Mouse (Mus musculus) gastrocnemius, adult 2 months (tissue): Measurements from ENCODE around the gene D13Ertd608e. TPM values are rescaled to one million over a fixed set of nuclear protein-coding genes. Genes with fewer than 3 reads are reported as not detected.
"Not testable (repeated sequence)": the region's sequence is repeated elsewhere in the genome, so short reads cannot be mapped to it uniquely, and the experiment has no call there.

Experiments
- DNase-seq: peaks from one replicate; pipeline ENCODE4 v3.0.0; 2022
- H3K27ac ChIP-seq: fragments of 200-600 bp; 2 replicates; pipeline ENCODE4 v1.8.1; 2022; ENCODE audit warnings: mild to moderate bottlenecking
- H3K4me3 ChIP-seq: fragments of 200-600 bp; 2 replicates; pipeline ENCODE4 v1.8.1; 2022; ENCODE audit warnings: mild to moderate bottlenecking, moderate library complexity
- CTCF ChIP-seq: fragments of 200-600 bp; IDR thresholded peaks from 2 replicates; pipeline ENCODE4 v1.8.1; 2022; ENCODE audit warnings: antibody characterized with exemption, mild to moderate bottlenecking, moderate library complexity
- intact Hi-C: fragments of 180-260 bp; cut with DNase I; formaldehyde crosslinking; loops from one replicate; pipeline ENCODE4 v1.15.1; 2025
- total RNA-seq, 2 experiments: library from RNA; stranded (reverse); gene quantifications; 2 replicates each; pipeline ENCODE4 v1.2.3; 2021

Gene D13Ertd608e
- total RNA-seq, 2 experiments from 2014 or later = not detected

DNA sequence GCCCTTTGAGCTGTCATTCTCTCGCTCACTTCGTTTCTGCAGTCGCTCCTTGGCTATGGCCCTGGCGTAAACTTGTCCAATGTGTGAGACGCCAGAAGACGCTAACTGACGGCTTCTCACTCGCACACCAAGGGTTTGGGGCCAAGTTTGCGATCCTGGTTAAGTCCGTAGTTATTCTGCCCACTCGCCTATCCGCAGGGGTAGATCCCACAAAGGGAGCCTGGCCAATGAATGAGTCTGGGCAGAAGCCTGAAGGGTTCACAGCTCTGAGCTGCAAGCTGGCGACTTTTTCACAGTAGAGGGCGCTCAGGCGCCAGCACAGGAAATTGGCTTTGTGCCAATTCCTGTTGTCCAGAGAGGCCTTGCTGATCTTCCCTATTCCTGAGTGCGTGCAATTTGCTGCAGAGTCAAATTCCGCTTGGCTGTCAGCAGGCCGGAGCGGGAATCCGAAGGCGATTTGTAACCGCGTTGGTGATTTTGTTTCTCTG, 562 bp downstream of the D13Ertd608e start:
- intact Hi-C loops, H3K27ac ChIP-seq: not testable (repeated sequence)
- peak; percentile 37 for TF ChIP-seq CTCF
- H3K4me3 ChIP-seq = peak overlapping the region; percentile 64
- DNase-seq = peak; percentile 19

- peak overlapping the region; percentile 34; the same call in 1 of the 2 replicates for H3K4me3 ChIP-seq
- H3K27ac ChIP-seq, intact Hi-C loops: not testable (repeated sequence)
- peak; percentile 43 for TF ChIP-seq CTCF
- DNase-seq = peak; percentile 40
Observed at GRCm38 (mm10) chr13:119837719-119838337, 2.0 kb downstream of the D13Ertd608e start.

- H3K4me3 ChIP-seq, H3K27ac ChIP-seq, intact Hi-C loops, DNase-seq: not testable (repeated sequence)
Observed at GRCm38 (mm10) chr13:119839982-119840381, 4.2 kb downstream of the D13Ertd608e start.

DNA sequence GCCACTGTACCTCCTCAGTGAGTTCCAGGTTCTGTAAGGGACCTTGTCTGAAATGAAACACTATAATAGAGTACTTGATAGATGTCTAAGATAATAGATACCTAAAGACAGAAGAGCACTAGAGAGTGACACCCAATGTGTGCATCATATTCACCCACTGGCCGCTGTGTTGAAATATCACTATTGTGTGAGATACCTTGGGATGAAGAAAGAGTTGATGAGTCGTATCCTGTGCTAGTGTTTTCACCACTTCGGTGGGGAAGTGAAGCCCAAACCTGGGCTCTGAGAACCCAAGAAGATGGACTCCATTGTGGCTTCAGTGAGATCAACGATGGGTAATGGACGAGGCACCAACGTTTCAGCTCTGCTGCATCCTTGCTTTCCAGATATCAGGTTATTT, 26.6 kb downstream of the D13Ertd608e start:
- intact Hi-C loops, H3K27ac ChIP-seq, DNase-seq, H3K4me3 ChIP-seq: not testable (repeated sequence)

DNA sequence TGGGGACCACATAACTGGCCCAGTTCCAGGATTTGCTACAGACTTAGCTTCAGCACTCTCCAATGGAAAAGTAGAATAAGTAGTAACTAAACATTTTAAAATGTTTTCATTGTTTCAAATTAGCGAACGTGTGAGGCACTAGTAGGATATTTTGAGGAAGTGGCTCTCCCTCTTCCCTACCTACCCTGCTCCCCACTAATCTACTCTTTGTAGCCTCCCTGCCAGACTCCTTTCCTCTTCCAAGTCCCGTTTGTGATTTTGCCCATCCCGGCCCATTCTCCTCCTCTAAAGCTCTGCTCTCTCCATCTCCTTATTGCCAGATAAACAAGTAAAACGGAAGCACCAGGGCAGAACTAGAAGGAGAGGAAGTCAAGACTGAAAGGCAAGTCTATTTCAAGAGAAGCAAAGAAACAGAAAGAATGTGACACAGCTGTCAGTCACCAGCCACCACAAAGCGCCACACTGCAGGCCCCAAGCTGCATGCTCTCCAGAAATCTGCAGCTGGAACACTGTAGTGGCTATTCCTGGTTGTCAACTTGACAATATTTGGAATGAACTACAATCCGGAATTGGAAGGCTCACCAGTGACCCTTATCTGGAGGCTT, 28.7 kb downstream of the D13Ertd608e start:
- DNase-seq, H3K4me3 ChIP-seq, intact Hi-C loops, H3K27ac ChIP-seq: not testable (repeated sequence)

DNA sequence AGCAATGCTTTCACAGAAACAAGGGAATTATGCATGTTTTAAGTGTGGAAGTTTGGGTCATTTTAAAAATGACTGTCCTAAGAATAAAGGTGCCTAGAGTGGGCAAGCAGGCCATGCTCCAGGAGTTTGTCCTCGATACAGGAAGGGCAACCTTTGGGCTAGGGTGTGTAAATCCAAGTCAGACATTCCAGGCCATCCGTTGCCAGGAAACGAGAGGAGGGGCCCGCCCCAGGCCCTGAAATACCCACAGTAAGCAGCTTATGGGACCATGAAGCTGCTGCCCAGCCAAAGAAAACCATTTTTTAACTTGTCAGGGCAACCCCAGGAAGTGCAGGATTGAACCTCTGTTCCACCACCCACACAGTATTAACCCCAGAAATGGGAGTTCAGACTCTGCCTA, 51.1 kb downstream of the D13Ertd608e start:
- intact Hi-C loops, H3K27ac ChIP-seq, H3K4me3 ChIP-seq, DNase-seq: not testable (repeated sequence)

- intact Hi-C loops, DNase-seq, H3K4me3 ChIP-seq, H3K27ac ChIP-seq: not testable (repeated sequence)
Observed at GRCm38 (mm10) chr13:119894685-119895084, 58.9 kb downstream of the D13Ertd608e start, which contains the start of gene Tcstv1. Gene Tcstv1, minus strand, starts transcription at chr13:119894785.

Other genes with a start within 250 kb of the D13Ertd608e start
- 1 to 10 TPM in 1 of 2 experiments, under 1 TPM in 1; 0.61 to 1.9 TPM for gene Ccl28, start 212.2 kb upstream of the D13Ertd608e start, total RNA-seq
- 10 to 100 TPM; 23.6 to 31.9 TPM for gene Hmgcs1, start 145.6 kb upstream of the D13Ertd608e start, total RNA-seq
- 1 to 10 TPM in 1 of 2 experiments, under 1 TPM in 1; 0.82 to 1.6 TPM for gene Nim1k, start 80.1 kb upstream of the D13Ertd608e start, total RNA-seq
- 10 to 100 TPM; 22.2 to 24.1 TPM for gene Zfp131, start 45.1 kb upstream of the D13Ertd608e start, total RNA-seq
- not detected for gene AF067063, start 5.8 kb upstream of the D13Ertd608e start, total RNA-seq
- not detected for gene Tcstv1, start 58.8 kb downstream of the D13Ertd608e start, total RNA-seq
- not detected for gene Gm21761, start 93.3 kb downstream of the D13Ertd608e start, total RNA-seq
- gene B020031M17Rik, start 114.8 kb downstream of the D13Ertd608e start, total RNA-seq = not detected
- not detected for gene Gm36079, start 191.0 kb downstream of the D13Ertd608e start, total RNA-seq
- gene Gm21188, start 216.2 kb downstream of the D13Ertd608e start, total RNA-seq = under 1 TPM; 0.13 to 0.22 TPM